Mouse (Mus musculus) ES-Bruce4 (cell line): ENCODE measurements around the gene 1700113H08Rik.

ENCODE experiments used
- CTCF ChIP-seq: IDR thresholded peaks from one replicate; pipeline ENCODE4 v1.8.1; 2011; ENCODE audit warnings: low read depth, low read length
- EP300 ChIP-seq: IDR thresholded peaks from 2 replicates; pipeline ENCODE4 v1.6.1; 2011; ENCODE audit warnings: low read depth, low read length; ENCODE audit not compliant: insufficient read depth
- POLR2A ChIP-seq: IDR thresholded peaks from one replicate; pipeline ENCODE4 v1.8.1; 2011; ENCODE audit warnings: low read length; ENCODE audit not compliant: insufficient read depth

GRCm38 (mm10) chr10:87032768-87033167 is 25.1 kb upstream of the 1700113H08Rik start:
- no peak for TF ChIP-seq CTCF
- TF ChIP-seq POLR2A = no peak
- TF ChIP-seq EP300 = no peak
